Mouse (Mus musculus): ENCODE data around the gene Gm20683.

DNA sequence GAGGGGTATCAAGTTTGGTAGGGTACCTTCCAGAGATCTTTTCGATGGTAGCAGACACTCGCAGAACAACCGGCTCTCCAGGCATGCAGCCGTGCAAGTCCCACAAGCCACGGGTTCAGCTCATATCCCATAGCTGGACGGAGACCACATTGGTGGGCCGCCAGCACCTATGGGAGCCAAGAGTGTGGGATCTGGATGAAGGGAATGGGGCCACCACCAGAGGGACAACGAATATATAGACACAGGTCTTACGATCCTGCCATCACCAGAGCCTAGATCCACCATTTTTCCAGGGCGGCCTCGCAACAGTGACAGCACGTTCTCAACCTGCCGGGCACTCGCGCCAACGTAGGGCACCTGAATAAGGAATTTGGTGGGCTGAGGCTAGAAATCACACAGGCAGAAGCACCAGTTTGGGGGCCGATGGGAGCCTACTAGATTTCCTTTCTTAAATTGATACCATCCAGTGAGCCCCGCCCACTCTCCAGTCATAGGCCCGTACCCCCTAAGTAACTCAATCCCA is 50.2 kb downstream of the Gm20683 start:
- TF ChIP-seq POLR2A (IDR thresholded peaks at IDR 0.05; ENCODE audit: insufficient read length, low read depth) (no peak), TCF12 (IDR thresholded peaks at IDR 0.05; ENCODE audit: insufficient read depth, poor library complexity, severe bottlenecking) (no peak), MYOG (IDR thresholded peaks at IDR 0.05; ENCODE audit: control insufficient read depth in 1 of 3, insufficient read depth in 1 of 3, insufficient read length in 2 of 3, low read depth in 2 of 3) (no peak), MAX (IDR thresholded peaks at IDR 0.05; ENCODE audit: low read depth) (no peak)
